Mouse (Mus musculus) myocyte (in vitro differentiated cells): ENCODE measurements around the gene Krtap12-1.
"Not testable (repeated sequence)": the region's sequence is repeated elsewhere in the genome, so short reads cannot be mapped to it uniquely, and the experiment has no call there.

Source experiments
- POLR2A ChIP-seq: IDR thresholded peaks from one replicate; pipeline ENCODE4 v1.6.1; 2011; ENCODE audit warnings: low read depth, mild to moderate bottlenecking, control low read depth, moderate library complexity; ENCODE audit not compliant: insufficient read length
- USF1 ChIP-seq: IDR thresholded peaks from one replicate; pipeline ENCODE4 v1.6.1; 2011; ENCODE audit warnings: low read depth, mild to moderate bottlenecking, control low read depth, moderate library complexity

GRCm38 (mm10) chr10:77690356-77690807 lies 30.0 kb upstream of the Krtap12-1 start, which contains the start of gene Gm19402:
- TF ChIP-seq USF1, POLR2A: not testable (repeated sequence)
